17 mouse cellular contexts compared by ENCODE assay signal in genomic region chr4:35746693-35747092, GRCm38 (mm10).
"Had no signal": no experiment of that assay in that cellular context is flagged by ENCODE, and none has a peak within 500 bp of the region (broad histone marks: within the 10 kb centered on the region; RNA-seq: fewer than 3 reads in every experiment).

No protein-coding gene starts in this region.

- H3K4me3 ChIP-seq: kidney, embryonic 15.5 days; limb, embryonic 12.5 days; liver, embryonic 13.5 days; lung, embryonic 15.5 days; megakaryocyte, embryonic 14.5 days; myocyte; neural tube, embryonic 15.5 days had no signal

- H3K27me3 ChIP-seq: kidney, embryonic 15.5 days; limb, embryonic 12.5 days; liver, embryonic 13.5 days; lung, embryonic 15.5 days; megakaryocyte, embryonic 14.5 days; neural tube, embryonic 15.5 days had no signal

- ATAC-seq: intestine, embryonic 16.5 days; liver, postnatal 0 days had no signal

- H3K4me1 ChIP-seq: kidney, embryonic 15.5 days; limb, embryonic 12.5 days; liver, embryonic 13.5 days; lung, embryonic 15.5 days; megakaryocyte, embryonic 14.5 days; neural tube, embryonic 15.5 days had no signal

- DNase-seq: kidney, adult 2 months; kidney, postnatal 25 days; liver; liver, embryonic 13.5 days; liver, postnatal 0 days; lung, postnatal 14 days; right cerebral cortex, postnatal 14 days; thymus, postnatal 4 days had no signal

- H3K9me3 ChIP-seq: kidney, embryonic 15.5 days; limb, embryonic 12.5 days; liver, embryonic 13.5 days; lung, embryonic 15.5 days; megakaryocyte, embryonic 14.5 days; neural tube, embryonic 15.5 days had no signal

- H3K9ac ChIP-seq: kidney, embryonic 15.5 days; limb, embryonic 12.5 days; liver, embryonic 13.5 days; liver, postnatal 0 days; lung, embryonic 15.5 days; neural tube, embryonic 15.5 days had no signal

- H3K27ac ChIP-seq: kidney, embryonic 15.5 days; limb, embryonic 12.5 days; liver, embryonic 13.5 days; lung, embryonic 15.5 days; macrophage; neural tube, embryonic 15.5 days; stomach, postnatal 0 days had no signal

- H3K36me3 ChIP-seq: kidney, embryonic 15.5 days; limb, embryonic 12.5 days; liver, embryonic 13.5 days; lung, embryonic 15.5 days; neural tube, embryonic 15.5 days had no signal

- H3K4me2 ChIP-seq: kidney, embryonic 15.5 days; limb, embryonic 12.5 days; liver, embryonic 13.5 days; lung, embryonic 15.5 days; neural tube, embryonic 15.5 days had no signal
